Mouse (Mus musculus) cerebellum, adult 2 months (tissue): ENCODE results near the gene Spock1. TPM values are rescaled to one million over a fixed set of nuclear protein-coding genes. Genes with fewer than 3 reads are reported as not detected.

Experiments
- DNase-seq, 2 experiments: peaks; one replicate each; pipeline ENCODE4 v3.0.0; 2021
- H3K27ac ChIP-seq: fragments of 200-500 bp; 2 replicates; pipeline ENCODE4 v1.5.1; 2012; ENCODE audit warnings: low read length, control low read depth, inconsistent platforms; ENCODE audit not compliant: insufficient read depth
- H3K27me3 ChIP-seq: fragments of 200-500 bp; 2 replicates; pipeline ENCODE4 v1.6.1; 2012; ENCODE audit warnings: inconsistent platforms, mild to moderate bottlenecking, low read length, moderate library complexity; ENCODE audit not compliant: control insufficient read depth, insufficient read depth
- H3K4me1 ChIP-seq: fragments of 200-500 bp; 2 replicates; pipeline ENCODE4 v1.6.1; 2011; ENCODE audit warnings: low read length; ENCODE audit not compliant: control insufficient read depth, insufficient read depth
- H3K4me3 ChIP-seq: fragments of 200-500 bp; replicated peaks from 2 replicates; pipeline ENCODE3; 2011; ENCODE audit warnings: mild to moderate bottlenecking, low read depth, low read length, control low read depth; ENCODE audit not compliant: insufficient read depth
- CTCF ChIP-seq: fragments of 200-500 bp; IDR thresholded peaks from 2 replicates; pipeline ENCODE4 v1.5.1; 2011; ENCODE audit warnings: low read depth, mild to moderate bottlenecking, control low read depth, low read length, moderate library complexity, borderline replicate concordance; ENCODE audit not compliant: insufficient read depth
- POLR2A ChIP-seq: fragments of 200-500 bp; IDR thresholded peaks from 2 replicates; pipeline ENCODE4 v1.6.1; 2011; ENCODE audit warnings: low read length, control low read depth, borderline replicate concordance; ENCODE audit not compliant: insufficient read depth
- WGBS: fragments of 180-500 bp; shearing (Covaris S2); methylation state at CpG from one replicate; pipeline ENCODE4 v1.1.7; 2018; 5-methylcytosine and 5-hydroxymethylcytosine counted together
- polyA plus RNA-seq: library from polyadenylated mRNA; depleted of rRNA; stranded (reverse); fragments of >200 nt; gene quantifications from 2 replicates; pipeline ENCODE4 v1.2.3, GENCODE M21; 2012

Gene Spock1
- polyA plus RNA-seq, 1 experiment, result 144 TPM

DNA sequence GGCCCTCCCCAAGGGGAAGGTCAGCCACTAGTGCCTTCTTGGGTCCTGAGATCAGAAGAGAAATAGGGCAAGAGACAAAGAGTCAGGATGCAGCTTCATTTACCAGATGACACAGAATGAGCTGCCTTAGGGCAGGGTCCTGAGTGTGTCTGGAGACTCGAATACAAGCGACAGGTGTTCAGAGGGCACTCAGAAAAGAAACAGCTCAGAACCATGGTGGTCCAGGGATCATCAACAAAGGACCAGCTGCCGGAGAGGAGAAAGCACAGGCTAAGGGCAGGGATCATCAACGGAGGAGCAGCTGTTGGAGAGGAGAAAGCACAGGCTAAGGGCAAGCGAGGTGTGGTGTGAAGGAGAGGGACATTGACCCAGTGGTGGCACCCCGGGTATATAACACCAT lies 136.1 kb downstream of the Spock1 start:
- WGBS, result 68% methylated on average over 6 of the region's 6 CpGs
- Histone ChIP-seq H3K4me3 (no peak overlapping the region), H3K27me3 (no peaks in the 10 kb centered on the region), H3K27ac (no peak overlapping the region), H3K4me1 (0 out of 2 replicates have a peak, but pooled peaks cover 5% of the 10 kb centered on the region)
- no peak for TF ChIP-seq CTCF
- TF ChIP-seq POLR2A, result no peak
- no peak for DNase-seq

DNA sequence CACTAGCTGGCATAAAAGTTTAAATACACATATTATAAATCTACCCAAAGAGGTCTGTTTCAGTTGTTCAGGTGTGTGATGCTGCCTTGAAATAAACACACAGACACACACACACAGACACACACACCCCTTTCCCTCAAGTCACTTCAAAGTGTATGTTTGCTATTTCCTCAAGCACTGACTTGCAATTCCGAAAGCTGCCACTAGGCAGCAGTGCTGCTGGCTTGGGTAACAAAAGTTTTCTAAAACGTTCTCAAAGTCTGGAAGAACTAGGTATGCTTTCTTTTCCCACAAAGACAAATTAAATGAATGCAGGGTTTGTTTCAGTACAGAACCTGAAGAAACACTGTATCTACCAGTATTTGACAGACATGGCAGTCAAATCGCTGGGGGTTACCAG lies 141.4 kb downstream of the Spock1 start:
- Histone ChIP-seq H3K4me1 (peaks cover under 1% of the 10 kb centered on the region), H3K4me3 (no peak overlapping the region), H3K27me3 (no peaks in the 10 kb centered on the region), H3K27ac (no peak overlapping the region)
- peak; percentile 33; the same call in 1 of the 2 replicates for TF ChIP-seq CTCF
- no peak for TF ChIP-seq POLR2A
- WGBS, result 64% methylated on average over 3 of the region's 3 CpGs
- peak in 1 of 2 experiments; percentile 38 for DNase-seq

DNA sequence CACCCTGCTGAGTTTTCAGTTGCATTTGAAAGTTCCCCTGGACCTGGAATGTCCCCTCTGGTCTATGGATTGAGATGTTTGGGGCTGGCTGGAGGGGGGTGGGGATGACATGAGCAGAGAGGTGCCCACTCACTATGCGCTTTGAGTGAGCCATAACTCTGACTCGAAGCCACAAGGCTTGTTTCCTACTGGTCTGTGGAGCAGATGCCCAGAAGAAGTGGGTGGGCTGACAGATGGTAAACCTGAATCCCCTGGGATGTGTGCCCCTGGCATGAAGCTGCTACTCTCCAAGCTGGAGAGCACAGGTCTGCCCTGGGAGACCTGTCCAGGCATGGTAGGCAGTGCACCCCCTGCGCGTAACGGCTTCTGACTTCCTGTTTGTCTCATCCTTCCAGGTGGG lies 147.0 kb downstream of the Spock1 start:
- 54% methylated on average over 5 of the region's 5 CpGs for WGBS
- TF ChIP-seq POLR2A (no peak), CTCF (no peak)
- Histone ChIP-seq H3K27me3 (no peaks in the 10 kb centered on the region), H3K4me1 (peaks cover 13% of the 10 kb centered on the region), H3K27ac (no peak overlapping the region), H3K4me3 (no peak overlapping the region)
- DNase-seq, result no peak

DNA sequence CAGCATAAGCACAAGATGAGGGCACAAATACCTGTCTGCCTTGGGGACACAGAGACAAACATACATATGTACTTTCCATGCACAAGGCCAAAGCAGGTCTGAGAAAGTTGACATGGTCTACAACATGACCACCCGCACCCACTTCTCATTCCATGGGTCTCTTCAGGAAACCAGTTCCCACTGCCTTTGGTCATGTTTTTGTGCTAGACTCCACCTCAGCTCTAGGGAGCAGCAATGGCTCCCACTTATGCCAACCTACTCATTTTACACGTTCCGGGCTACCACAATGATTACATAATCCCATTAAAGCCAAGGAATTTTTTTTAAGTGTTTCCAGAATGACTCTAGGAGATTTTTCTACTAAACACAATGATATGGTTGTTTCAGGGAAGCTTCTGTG lies 147.5 kb downstream of the Spock1 start:
- WGBS, result 89% methylated on average over 3 of the region's 3 CpGs
- Histone ChIP-seq H3K27ac (no peak overlapping the region), H3K4me3 (no peak overlapping the region), H3K4me1 (peaks cover 18% of the 10 kb centered on the region), H3K27me3 (no peaks in the 10 kb centered on the region)
- TF ChIP-seq CTCF (no peak), POLR2A (no peak)
- no peak for DNase-seq

DNA sequence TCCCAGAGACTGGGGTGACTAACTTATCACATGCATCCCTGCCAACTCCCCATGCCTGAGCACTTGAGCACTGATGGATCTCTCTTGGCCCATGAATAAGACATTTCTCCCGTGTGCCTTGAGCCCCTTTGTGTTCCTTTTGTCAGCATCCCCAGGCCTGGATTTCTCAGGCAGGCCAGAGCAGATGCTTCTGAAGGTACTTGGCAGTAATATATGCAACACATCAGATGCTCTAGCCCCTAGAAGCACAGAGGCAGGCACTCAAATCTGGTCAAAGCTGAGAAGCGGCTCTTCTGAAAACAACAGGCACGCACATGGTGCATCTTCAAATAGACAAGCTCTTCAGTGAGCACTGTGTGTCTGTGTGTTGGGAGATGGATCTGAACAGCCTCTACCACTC lies 151.8 kb downstream of the Spock1 start:
- Histone ChIP-seq H3K4me1 (peaks cover 14% of the 10 kb centered on the region), H3K4me3 (no peak overlapping the region), H3K27me3 (no peaks in the 10 kb centered on the region), H3K27ac (no peak overlapping the region)
- TF ChIP-seq POLR2A (no peak), CTCF (no peak)
- 52% methylated on average over 3 of the region's 3 CpGs for WGBS
- DNase-seq, result no peak

DNA sequence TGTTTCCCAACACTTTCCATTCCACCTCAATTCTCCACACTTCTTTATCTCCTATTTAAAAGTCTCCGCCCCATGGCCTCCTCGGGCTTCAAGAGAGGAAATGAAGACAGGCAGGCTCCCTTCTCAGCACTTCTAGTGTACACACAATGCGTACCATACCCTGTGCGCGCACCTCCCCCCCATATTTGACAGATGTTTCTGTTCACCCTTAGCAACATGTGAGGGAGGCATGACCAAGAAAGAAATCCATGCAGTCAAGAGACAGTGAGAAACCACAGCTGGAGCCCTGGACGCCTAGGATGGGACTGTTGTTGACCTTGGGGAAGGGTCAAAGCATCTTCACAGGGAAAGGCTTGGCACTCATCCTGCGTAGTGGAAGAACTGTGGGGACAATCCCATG lies 157.3 kb downstream of the Spock1 start:
- TF ChIP-seq POLR2A, result no peak
- no peak for TF ChIP-seq CTCF
- WGBS, result 73% methylated on average over 7 of the region's 7 CpGs
- DNase-seq, result no peak
- no peaks in the 10 kb centered on the region for H3K27me3 ChIP-seq
- peaks cover 6% of the 10 kb centered on the region for H3K4me1 ChIP-seq
- H3K27ac ChIP-seq, result no peak overlapping the region
- no peak overlapping the region for H3K4me3 ChIP-seq

DNA sequence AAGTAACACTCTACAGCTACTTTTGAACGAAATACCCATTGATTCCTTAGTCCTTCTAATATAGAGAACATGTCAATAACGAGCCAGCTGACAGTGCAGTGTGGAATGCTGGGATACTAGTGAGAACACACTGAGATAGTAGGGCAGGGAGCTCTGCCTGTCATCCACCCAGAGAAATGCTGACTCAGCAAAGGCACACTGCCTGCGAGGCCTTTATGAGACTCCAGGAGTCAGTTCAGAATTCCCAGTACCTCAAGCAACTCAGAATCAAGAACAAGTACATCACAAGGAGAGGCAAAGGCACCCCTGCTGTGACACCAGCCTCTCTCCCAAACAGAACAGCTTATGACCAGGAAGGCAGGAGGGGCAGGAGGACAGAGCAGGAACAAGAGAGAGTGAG lies 163.5 kb downstream of the Spock1 start:
- TF ChIP-seq CTCF (no peak), POLR2A (no peak)
- Histone ChIP-seq H3K27me3 (no peaks in the 10 kb centered on the region), H3K4me3 (no peak overlapping the region), H3K4me1 (0 out of 2 replicates have a peak, but pooled peaks cover 8% of the 10 kb centered on the region), H3K27ac (no peak overlapping the region)
- no peak for DNase-seq
- 85% methylated on average over 3 of the region's 3 CpGs for WGBS

DNA sequence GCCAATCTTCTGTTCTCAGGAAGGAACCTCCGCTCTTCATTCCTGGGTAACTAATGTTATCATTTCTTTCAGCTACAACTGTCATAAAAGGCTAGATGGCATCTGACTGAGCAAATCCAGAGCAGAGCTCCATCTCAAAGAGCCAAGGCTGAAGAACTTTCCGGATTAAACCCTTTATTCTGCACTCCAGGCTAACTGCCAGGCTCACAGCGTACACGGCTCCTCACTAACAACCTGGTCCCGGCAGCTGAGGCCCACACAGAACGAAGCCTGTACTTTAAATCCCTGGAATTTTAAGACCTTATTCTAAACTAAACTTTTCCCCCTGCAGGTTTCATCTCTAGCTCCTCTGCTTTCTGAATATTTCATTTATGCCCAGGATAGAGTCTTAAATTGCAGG lies 166.9 kb downstream of the Spock1 start:
- WGBS, result 59% methylated on average over 6 of the region's 6 CpGs
- Histone ChIP-seq H3K27ac (no peak overlapping the region), H3K4me1 (peaks cover 11% of the 10 kb centered on the region), H3K27me3 (no peaks in the 10 kb centered on the region), H3K4me3 (no peak overlapping the region)
- no peak for TF ChIP-seq POLR2A
- no peak for TF ChIP-seq CTCF
- DNase-seq, result no peak
